Mouse (Mus musculus) fat pad, adult 2 months (tissue): ENCODE results near the gene Slc22a4.
"Not testable (repeated sequence)": the region's sequence is repeated elsewhere in the genome, so short reads cannot be mapped to it uniquely, and the experiment has no call there.

ENCODE experiments used
- DNase-seq: peaks from one replicate; pipeline ENCODE4 v3.0.0-alpha.2; 2011; ENCODE audit warnings: low read depth, low spot score; ENCODE audit errors: extremely low read depth

Slc22a4 gene

DNA sequence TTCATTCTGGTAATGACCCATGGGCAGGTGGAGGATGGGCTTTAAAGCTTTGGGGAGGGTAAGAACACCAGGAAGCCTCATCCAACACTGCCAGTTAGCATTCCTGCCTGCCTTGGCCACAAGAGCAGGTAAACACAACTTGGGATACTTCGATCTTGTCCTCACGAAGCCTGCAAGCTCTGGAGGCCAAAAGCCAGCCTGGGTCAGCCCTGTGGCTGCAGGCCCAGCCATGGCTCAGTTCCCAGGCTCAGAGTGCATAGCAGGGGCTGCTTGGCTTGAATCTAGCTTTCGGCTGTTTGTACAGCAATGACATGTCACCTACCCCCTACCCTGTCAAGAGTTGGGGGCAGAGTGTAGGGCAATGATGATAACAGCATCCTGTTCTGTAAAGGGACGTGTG is 21.0 kb downstream of the Slc22a4 start:
- DNase-seq = no peak

DNA sequence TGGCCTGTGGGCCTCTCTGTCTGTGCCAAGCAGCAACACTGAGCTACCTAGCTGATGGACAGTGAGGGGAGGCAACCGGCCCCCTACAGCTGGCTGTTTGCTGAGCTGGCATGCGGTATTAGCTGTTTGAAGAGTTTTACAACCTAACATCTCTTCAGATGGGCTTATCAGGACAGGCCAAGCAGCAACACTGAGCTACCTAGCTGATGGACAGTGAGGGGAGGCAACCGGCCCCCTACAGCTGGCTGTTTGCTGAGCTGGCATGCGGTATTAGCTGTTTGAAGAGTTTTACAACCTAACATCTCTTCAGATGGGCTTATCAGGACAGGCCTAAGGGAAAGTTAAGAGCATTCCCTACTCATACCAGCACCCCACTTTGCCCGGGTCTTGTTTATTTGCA is 21.5 kb downstream of the Slc22a4 start:
- DNase-seq = not testable (repeated sequence)

DNA sequence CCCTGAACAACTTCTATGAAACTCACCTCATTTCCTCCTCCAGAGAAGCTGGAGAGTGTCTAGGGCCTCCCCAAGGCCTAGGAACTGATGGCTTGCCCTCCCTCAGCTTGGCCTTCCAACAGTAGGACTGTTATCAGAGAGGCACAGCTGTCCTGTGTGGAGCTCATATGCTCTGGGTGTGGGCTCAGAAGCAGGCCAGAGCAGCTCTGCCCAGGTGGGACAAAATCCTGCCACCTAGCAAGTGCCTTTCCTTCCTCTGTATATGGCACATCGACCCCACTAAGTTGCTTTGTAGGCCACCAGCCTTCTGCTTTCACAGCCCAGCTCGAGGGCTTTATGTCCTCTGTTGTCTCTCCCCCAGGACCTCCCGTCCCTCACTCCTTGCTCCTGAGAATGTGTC is 23.2 kb downstream of the Slc22a4 start:
- DNase-seq = no peak

GRCm38 (mm10) chr11:54004221-54004620 is 23.7 kb downstream of the Slc22a4 start:
- DNase-seq = no peak

DNA sequence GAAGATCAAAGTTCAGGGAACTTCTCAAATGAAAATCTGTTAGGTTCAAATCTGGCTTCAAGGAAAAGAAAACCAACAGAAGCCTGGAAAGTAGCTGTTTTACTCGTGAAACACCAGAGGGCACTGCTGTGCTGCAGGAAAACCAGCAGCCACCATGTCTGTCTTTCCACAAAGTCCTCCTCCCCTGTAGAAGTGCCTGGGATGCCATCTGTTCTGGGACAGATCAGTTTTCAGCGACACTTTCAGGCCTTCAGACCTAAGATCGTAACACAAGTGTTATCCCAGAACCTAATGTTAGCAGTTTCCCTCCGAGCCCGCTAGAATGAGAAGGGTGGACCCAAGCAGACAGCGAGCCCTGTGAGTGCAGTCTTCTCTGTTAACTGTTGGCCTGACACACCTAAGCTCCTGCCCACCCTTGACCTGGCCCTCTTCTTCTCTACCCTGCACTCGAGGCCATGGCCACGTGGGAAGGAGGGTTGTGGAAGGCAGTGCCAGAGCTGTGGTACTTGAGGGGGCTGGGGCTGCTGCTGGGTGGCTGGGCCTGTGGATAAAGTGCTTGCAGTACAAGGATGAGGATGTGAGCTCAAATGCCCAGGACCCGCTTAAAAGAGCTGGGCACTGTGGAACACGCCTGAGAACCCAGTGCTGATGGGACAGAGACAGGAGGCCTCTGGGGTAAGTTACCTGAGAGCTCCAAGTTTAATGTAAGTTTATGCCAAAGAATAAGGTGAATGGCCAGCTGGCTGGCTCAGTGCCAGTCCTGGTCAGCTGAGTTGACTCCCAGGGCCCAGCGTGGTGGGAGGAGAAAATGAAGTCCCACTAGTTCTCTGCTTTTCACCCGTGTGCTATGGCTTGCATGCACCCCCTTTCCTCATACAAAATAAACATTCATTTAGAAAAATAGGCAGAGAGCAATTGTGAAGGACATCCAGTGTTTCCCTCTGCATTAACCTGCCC is 24.9 kb downstream of the Slc22a4 start:
- DNase-seq = not testable (repeated sequence)

GRCm38 (mm10) chr11:54002147-54002760 is 25.6 kb downstream of the Slc22a4 start:
- no peak for DNase-seq

- no peak for DNase-seq
Observed at GRCm38 (mm10) chr11:53997661-53998060, 30.2 kb downstream of the Slc22a4 start.

DNA sequence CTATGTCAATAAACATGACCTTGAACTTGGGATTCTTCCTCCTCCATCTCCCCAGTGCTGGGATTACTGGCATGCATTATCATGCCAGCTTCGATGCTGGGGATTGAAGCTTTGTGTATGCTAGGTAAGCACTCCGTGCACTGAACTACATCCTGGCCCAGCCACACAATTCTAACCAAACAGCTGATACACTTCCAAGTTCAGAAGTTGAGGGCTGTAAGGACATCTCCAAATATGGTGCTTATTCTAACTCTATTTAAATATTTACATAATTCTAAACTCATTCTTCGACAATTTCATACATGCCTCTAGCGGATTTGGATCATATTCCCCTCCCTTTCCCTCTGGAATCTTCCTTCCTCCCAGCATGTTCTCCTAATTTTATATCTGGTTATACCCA is 35.6 kb downstream of the Slc22a4 start:
- DNase-seq = no peak

DNA sequence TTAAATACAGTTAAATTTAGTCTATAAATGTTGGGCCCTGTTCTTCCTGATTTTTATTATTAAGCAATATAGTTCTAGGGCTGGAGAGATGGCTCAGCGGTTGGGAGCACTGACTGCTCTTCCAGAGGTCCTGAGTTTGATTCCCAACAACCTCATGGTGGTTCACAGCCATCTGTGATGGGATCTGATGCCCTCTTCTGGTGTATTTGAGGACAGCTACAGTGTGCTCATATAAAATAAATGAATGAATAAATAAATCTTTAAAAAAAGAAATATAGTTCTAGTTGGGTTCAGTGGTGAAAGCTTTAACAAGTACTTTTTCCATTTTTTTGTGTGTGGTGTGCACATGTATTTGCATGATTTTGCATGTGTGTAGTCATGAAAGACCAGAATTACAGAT is 38.7 kb downstream of the Slc22a4 start:
- DNase-seq = no peak

DNA sequence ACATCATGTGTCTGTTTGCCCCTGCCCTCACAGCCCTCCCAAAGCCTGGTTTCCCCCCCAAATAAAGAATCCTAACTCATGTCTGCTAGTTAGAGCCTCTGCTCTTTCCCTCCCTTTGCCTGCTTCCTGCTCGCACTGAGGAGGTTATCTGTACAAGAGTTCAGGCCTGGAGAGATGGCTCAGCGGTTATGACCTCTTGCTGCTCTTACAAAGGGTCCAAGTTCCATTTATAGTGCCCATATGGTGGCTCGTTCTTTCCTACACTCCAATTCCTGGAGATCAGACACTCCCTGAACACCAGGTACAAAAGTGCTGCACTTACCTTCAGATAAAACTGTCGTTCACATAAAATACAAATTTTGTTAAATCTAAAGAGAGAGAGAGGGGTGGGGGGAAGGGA is 39.8 kb downstream of the Slc22a4 start:
- DNase-seq = no peak

- DNase-seq = no peak
Observed at GRCm38 (mm10) chr11:53981396-53981795, 46.5 kb downstream of the Slc22a4 start.

DNA sequence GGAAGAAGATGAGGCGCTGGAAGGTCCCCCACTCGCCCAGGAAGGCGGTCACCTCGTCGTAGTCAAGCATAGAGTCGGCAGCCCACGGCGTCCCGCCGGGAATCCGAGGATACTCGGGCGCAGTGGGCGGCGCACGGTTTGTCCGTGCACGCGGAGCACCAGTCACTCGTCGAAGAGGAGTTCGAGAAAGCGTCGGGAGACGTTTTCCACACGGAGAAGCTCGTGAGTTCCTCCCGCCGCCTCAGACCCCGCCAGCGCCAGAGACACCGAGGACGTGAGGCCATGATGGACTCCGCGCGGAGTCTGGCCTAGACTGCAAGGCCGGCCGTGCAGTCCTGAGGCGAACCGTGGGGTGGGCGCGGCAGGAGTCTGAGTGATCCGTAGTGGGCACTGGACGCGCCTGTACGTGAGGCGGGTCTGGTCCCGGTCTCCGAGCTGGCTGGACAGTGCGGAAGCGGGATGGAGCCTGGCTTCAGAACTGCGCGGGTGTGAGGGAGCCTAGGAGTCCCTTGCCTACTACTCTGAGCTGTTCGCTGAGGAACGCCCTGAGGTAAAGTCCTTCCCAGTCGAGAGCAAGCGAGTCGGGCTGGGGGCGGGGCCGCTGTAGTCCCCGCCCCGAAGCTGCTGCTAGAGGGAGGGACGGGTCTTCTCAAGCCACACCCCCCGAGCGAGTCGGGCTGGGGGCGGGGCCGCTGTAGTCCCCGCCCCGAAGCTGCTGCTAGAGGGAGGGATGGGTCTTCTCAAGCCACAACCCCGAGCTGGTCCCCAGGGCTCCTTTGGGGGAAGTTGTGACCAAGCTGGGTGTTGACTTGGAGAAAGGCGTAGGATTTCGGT is 47.9 kb downstream of the Slc22a4 start, which contains the start of gene Slc22a21:
TSS of gene Slc22a21 (minus strand) at position 545 of the 834 bp plus-strand sequence.
- DNase-seq = no peak

DNA sequence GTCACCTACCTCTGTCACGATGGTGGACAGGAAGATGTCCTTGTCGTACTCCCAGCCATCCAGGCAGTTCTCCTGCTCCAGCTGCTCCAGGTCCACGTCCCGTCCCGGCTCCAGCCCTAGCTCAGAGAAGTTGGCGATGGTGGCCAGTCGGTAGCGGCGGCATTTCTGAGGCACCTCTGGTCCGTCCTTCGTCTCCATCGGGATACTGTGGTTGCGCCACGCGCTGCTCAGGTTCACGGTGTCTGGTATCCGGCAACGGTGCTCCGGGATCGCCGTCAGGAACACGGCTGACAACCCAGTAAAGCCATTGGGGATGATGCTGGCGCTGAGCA is 48.5 kb downstream of the Slc22a4 start:
- not testable (repeated sequence) for DNase-seq

DNA sequence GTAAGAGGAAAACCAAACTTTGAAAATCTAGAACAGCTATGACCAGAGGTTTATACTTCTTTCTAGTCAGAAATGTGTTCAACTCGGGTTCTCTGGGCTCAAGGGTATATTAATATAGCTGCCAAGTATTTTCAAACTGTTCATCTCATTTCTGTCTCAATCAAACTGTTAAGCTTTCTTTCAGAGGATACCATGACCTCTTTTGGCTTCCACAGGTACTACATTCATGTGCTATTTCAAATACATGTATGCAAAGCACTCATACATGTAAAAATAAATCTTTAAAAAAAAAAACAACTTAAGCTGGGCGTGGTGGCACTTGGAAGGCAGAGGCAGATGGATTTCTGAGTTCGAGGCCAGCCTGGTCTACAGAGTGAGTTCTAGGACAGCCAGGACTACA is 50.2 kb downstream of the Slc22a4 start:
- no peak for DNase-seq

DNA sequence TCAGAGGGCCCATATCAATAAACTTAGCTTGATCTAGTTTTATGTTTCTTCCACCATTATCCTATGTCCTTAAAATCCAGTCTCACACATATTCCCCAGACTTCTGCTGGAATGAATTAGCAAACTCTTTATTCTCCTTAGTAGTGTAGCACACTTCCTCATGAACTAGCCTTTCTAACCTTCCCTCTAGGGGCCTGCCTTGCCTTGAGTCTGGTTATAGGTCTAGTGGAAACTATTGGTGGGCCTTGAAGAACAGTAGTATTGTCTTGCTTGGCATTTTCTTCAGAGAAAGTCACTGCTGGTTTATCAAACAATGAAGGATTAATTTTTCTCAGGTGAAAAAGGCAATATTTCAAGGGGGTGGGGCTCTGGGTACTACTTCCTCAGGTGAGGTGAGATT is 52.3 kb downstream of the Slc22a4 start:
- no peak for DNase-seq

DNA sequence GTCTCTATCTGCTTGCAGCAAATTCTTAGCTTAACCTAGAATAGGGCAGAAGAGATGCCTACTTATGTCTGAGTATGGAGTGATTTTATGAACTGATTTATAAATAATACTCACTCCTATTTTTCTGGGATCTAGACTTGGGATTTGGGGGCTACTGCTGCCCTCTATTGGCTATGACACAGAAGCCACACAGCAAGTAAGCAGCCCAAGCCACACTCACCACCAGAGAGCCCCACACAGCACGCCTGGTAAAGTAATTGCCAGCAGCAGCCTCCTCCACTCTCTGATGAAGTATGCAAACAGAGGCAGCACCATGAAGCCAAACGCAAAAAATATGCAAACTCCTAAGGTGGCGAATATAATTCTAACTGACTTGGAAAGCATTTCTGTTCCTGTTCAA is 68.9 kb downstream of the Slc22a4 start:
- DNase-seq = no peak

DNA sequence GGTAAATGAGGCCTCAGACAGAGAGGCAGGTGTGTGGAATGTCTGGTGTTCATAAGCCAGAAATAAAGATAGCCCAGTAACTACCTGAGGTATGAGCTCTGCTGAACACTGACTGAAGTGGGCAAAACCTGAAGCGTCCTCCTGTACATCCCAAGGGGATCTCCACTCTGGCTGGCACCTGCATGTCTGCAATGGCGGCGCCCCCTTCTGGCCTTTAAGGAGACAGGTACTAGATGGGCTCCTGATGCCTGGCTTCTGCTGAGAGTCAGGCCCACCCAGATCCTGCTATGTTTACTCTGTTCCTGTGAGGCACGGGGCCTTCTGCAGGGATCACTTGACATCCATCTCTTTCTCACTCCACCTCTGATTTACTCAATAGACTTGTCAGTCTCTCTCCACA is 69.7 kb downstream of the Slc22a4 start:
- DNase-seq = not testable (repeated sequence)

GRCm38 (mm10) chr11:53956636-53957035 is 71.3 kb downstream of the Slc22a4 start:
- no peak for DNase-seq

DNA sequence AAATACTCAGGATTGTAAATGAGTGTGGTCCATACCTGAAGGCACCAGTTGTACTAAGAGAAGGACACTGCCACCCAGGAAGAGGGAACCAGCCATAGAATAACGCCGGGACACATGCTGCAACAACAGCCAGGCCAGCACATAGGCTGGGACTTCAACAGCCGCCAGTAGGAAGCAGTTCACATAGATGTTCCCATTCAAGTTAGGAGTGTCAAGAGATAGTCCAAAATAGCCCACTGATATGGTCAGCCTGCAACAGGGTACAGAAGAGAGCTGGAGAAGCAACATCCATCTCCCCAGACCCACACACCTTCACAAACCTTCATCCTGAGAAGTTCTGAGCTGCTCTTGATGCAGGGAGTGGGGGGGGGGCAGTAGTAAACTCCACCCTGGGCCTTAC is 73.2 kb downstream of the Slc22a4 start:
- no peak for DNase-seq

DNA sequence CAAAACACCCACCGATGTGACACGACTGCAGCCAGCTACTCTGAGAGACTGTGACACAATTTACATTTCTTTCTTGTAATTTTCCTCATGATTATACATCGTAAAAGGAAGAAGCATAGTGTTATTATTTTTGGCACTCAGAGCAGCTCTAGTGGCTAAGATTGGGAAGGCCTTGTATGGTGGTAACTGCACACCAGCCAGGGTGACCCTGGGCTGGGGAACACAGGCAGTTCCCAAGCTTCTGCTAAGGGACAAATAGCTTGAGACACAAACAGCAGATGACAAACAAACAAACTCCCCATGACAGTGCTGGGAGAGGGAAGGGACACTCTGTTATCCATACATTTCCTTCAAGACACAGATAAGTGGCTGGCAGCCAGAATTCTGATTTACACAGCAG is 77.8 kb downstream of the Slc22a4 start:
- DNase-seq = not testable (repeated sequence)
